Mouse (Mus musculus): ENCODE results near the gene Bfsp1. TPM values are rescaled to one million over a fixed set of nuclear protein-coding genes. Genes with fewer than 3 reads are reported as not detected.

Gene Bfsp1
- polyA plus RNA-seq, 1 experiment from 2014 or later, result 1.1 TPM

- Histone ChIP-seq H3K27me3 (no peaks in the 10 kb centered on the region), H3K36me3 (no peaks in the 10 kb centered on the region), H3K27ac (no peak overlapping the region), H3K4me2 (replicated peaks) (no peak overlapping the region), H3K4me1 (replicated peaks) (no peaks in the 10 kb centered on the region), H3K4me3 (replicated peaks) (no peak overlapping the region), H3K9ac (replicated peaks) (no peak overlapping the region), H3K9me3 (no peaks in the 10 kb centered on the region)
- ATAC-seq, result no peak
- WGBS, result 86% methylated on average over 10 of the region's 10 CpGs
These were observed 19.8 kb upstream of the Bfsp1 start for GRCm38 (mm10) chr2:143882606-143883288.

- ATAC-seq, result no peak
- H3K4me2 ChIP-seq (replicated peaks), result no peak overlapping the region
- no peaks in the 10 kb centered on the region for H3K36me3 ChIP-seq
- H3K27me3 ChIP-seq, result no peaks in the 10 kb centered on the region
- H3K9ac ChIP-seq (replicated peaks), result no peak overlapping the region
- no peak overlapping the region for H3K4me3 ChIP-seq (replicated peaks)
- no peaks in the 10 kb centered on the region for H3K4me1 ChIP-seq (replicated peaks)
- no peak overlapping the region for H3K27ac ChIP-seq
- no peaks in the 10 kb centered on the region for H3K9me3 ChIP-seq
- WGBS, result 93% methylated on average over 4 of the region's 4 CpGs
These were observed 19.0 kb upstream of the Bfsp1 start for GRCm38 (mm10) chr2:143882002-143882401.

GRCm38 (mm10) chr2:143879311-143879710, 16.3 kb upstream of the Bfsp1 start:
- no peaks in the 10 kb centered on the region for H3K36me3 ChIP-seq
- no peaks in the 10 kb centered on the region for H3K27me3 ChIP-seq
- no peak overlapping the region for H3K4me2 ChIP-seq (replicated peaks)
- H3K4me1 ChIP-seq (replicated peaks), result no peaks in the 10 kb centered on the region
- H3K4me3 ChIP-seq (replicated peaks), result no peak overlapping the region
- no peaks in the 10 kb centered on the region for H3K9me3 ChIP-seq
- whole genome bisulfite sequencing, result 95% methylated on average over 6 of the region's 6 CpGs
- H3K9ac ChIP-seq (replicated peaks), result no peak overlapping the region
- H3K27ac ChIP-seq, result no peak overlapping the region
- no peak for ATAC-seq

GRCm38 (mm10) chr2:143876929-143877632, 14.1 kb upstream of the Bfsp1 start:
- Histone ChIP-seq H3K4me3 (replicated peaks) (no peak overlapping the region), H3K27me3 (no peaks in the 10 kb centered on the region), H3K4me1 (replicated peaks) (no peaks in the 10 kb centered on the region), H3K9me3 (no peaks in the 10 kb centered on the region), H3K27ac (no peak overlapping the region), H3K36me3 (no peaks in the 10 kb centered on the region), H3K9ac (replicated peaks) (no peak overlapping the region), H3K4me2 (replicated peaks) (no peak overlapping the region)
- 72% methylated on average over 4 of the region's 4 CpGs for WGBS
- no peak for ATAC-seq

- Histone ChIP-seq H3K4me1 (replicated peaks) (no peaks in the 10 kb centered on the region), H3K36me3 (no peaks in the 10 kb centered on the region), H3K27me3 (no peaks in the 10 kb centered on the region), H3K4me3 (replicated peaks) (no peak overlapping the region), H3K9me3 (no peaks in the 10 kb centered on the region), H3K9ac (replicated peaks) (no peak overlapping the region), H3K4me2 (replicated peaks) (no peak overlapping the region), H3K27ac (no peak overlapping the region)
- WGBS, result 90% methylated on average over 1 of the region's 1 CpGs
- ATAC-seq, result no peak
These were observed 13.1 kb upstream of the Bfsp1 start for GRCm38 (mm10) chr2:143876026-143876425.

GRCm38 (mm10) chr2:143870936-143871688, 8.1 kb upstream of the Bfsp1 start:
- no peak overlapping the region for H3K9ac ChIP-seq (replicated peaks)
- no peak for ATAC-seq
- no peak overlapping the region for H3K4me2 ChIP-seq (replicated peaks)
- no peaks in the 10 kb centered on the region for H3K9me3 ChIP-seq
- no peaks in the 10 kb centered on the region for H3K36me3 ChIP-seq
- H3K4me1 ChIP-seq (replicated peaks), result no peaks in the 10 kb centered on the region
- H3K27me3 ChIP-seq, result no peaks in the 10 kb centered on the region
- H3K27ac ChIP-seq, result no peak overlapping the region
- no peak overlapping the region for H3K4me3 ChIP-seq (replicated peaks)
- 72% methylated on average over 10 of the region's 10 CpGs for WGBS

- H3K4me2 ChIP-seq (replicated peaks), result no peak overlapping the region
- no peaks in the 10 kb centered on the region for H3K9me3 ChIP-seq
- peaks cover 7% of the 10 kb centered on the region; the same call in 1 of the 2 replicates for H3K4me1 ChIP-seq (replicated peaks)
- H3K27me3 ChIP-seq, result peaks cover 19% of the 10 kb centered on the region
- 11% methylated on average over 6 of the region's 6 CpGs for WGBS
- peak; percentile 46 for ATAC-seq
- no peak overlapping the region for H3K9ac ChIP-seq (replicated peaks)
- H3K27ac ChIP-seq, result no peak overlapping the region
- no peaks in the 10 kb centered on the region for H3K36me3 ChIP-seq
- no peak overlapping the region for H3K4me3 ChIP-seq (replicated peaks)
These were observed 4.4 kb upstream of the Bfsp1 start for GRCm38 (mm10) chr2:143867326-143867725.

GRCm38 (mm10) chr2:143864600-143864999, 1.6 kb upstream of the Bfsp1 start:
- no peak overlapping the region for H3K27ac ChIP-seq
- peaks cover 7% of the 10 kb centered on the region; the same call in 1 of the 2 replicates for H3K4me1 ChIP-seq (replicated peaks)
- no peaks in the 10 kb centered on the region for H3K36me3 ChIP-seq
- H3K4me2 ChIP-seq (replicated peaks), result no peak overlapping the region
- WGBS, result 78% methylated on average over 8 of the region's 8 CpGs
- H3K9me3 ChIP-seq, result no peaks in the 10 kb centered on the region
- no peak for ATAC-seq
- H3K9ac ChIP-seq (replicated peaks), result no peak overlapping the region
- no peak overlapping the region for H3K4me3 ChIP-seq (replicated peaks)
- peaks cover 25% of the 10 kb centered on the region for H3K27me3 ChIP-seq

GRCm38 (mm10) chr2:143859166-143859565, 3.8 kb downstream of the Bfsp1 start:
- no peak overlapping the region for H3K9ac ChIP-seq (replicated peaks)
- H3K4me1 ChIP-seq (replicated peaks), result peaks cover 7% of the 10 kb centered on the region; the same call in 1 of the 2 replicates
- H3K9me3 ChIP-seq, result no peaks in the 10 kb centered on the region
- H3K4me2 ChIP-seq (replicated peaks), result no peak overlapping the region
- H3K4me3 ChIP-seq (replicated peaks), result no peak overlapping the region
- H3K27ac ChIP-seq, result no peak overlapping the region
- no peaks in the 10 kb centered on the region for H3K36me3 ChIP-seq
- peaks cover 14% of the 10 kb centered on the region for H3K27me3 ChIP-seq
- no peak for ATAC-seq
- 87% methylated on average over 2 of the region's 2 CpGs for WGBS

- no peaks in the 10 kb centered on the region for H3K36me3 ChIP-seq
- 83% methylated on average over 4 of the region's 4 CpGs for WGBS
- no peak for ATAC-seq
- no peaks in the 10 kb centered on the region for H3K9me3 ChIP-seq
- no peak overlapping the region for H3K4me3 ChIP-seq (replicated peaks)
- no peaks in the 10 kb centered on the region for H3K4me1 ChIP-seq (replicated peaks)
- H3K4me2 ChIP-seq (replicated peaks), result no peak overlapping the region
- no peak overlapping the region for H3K27ac ChIP-seq
- H3K9ac ChIP-seq (replicated peaks), result no peak overlapping the region
- peaks cover 2% of the 10 kb centered on the region; the same call in 1 of the 2 replicates for H3K27me3 ChIP-seq
These were observed 9.5 kb downstream of the Bfsp1 start for GRCm38 (mm10) chr2:143853447-143853846.

GRCm38 (mm10) chr2:143852295-143853275, 10.4 kb downstream of the Bfsp1 start:
- no peaks in the 10 kb centered on the region for H3K36me3 ChIP-seq
- H3K27ac ChIP-seq, result no peak overlapping the region
- no peak overlapping the region for H3K4me2 ChIP-seq (replicated peaks)
- 70% methylated on average over 18 of the region's 18 CpGs for WGBS
- H3K27me3 ChIP-seq, result no peaks in the 10 kb centered on the region
- no peak overlapping the region for H3K4me3 ChIP-seq (replicated peaks)
- ATAC-seq, result no peak
- H3K4me1 ChIP-seq (replicated peaks), result no peaks in the 10 kb centered on the region
- no peak overlapping the region for H3K9ac ChIP-seq (replicated peaks)
- no peaks in the 10 kb centered on the region for H3K9me3 ChIP-seq
